Mouse (Mus musculus) heart, adult 2 months (tissue): ENCODE data around the gene Hdac9. TPM values are rescaled to one million over a fixed set of nuclear protein-coding genes. Genes with fewer than 3 reads are reported as not detected.

ENCODE experiments used
- DNase-seq, 2 experiments: peaks; one replicate each; pipeline ENCODE4 v3.0.0; 2021
- H3K27ac ChIP-seq: fragments of 200-600 bp; 2 replicates; pipeline ENCODE4 v1.8.1; 2022
- H3K27me3 ChIP-seq: fragments of 200-500 bp; 2 replicates; pipeline ENCODE4 v1.6.1; 2012; ENCODE audit warnings: mild to moderate bottlenecking, low read length, inconsistent platforms, mixed read lengths; ENCODE audit not compliant: control insufficient read depth, insufficient read depth
- H3K36me3 ChIP-seq: fragments of 200-500 bp; 2 replicates; pipeline ENCODE4 v1.6.1; 2012; ENCODE audit warnings: low read length, inconsistent platforms; ENCODE audit not compliant: control insufficient read depth, insufficient read depth
- H3K4me1 ChIP-seq: fragments of 200-500 bp; 2 replicates; pipeline ENCODE4 v1.6.1; 2011; ENCODE audit warnings: low read length; ENCODE audit not compliant: control insufficient read depth, insufficient read depth
- H3K4me3 ChIP-seq: fragments of 200-600 bp; 2 replicates; pipeline ENCODE4 v1.8.1; 2022
- H3K79me2 ChIP-seq: fragments of 200-500 bp; replicated peaks from 2 replicates; pipeline ENCODE4 v1.6.1; 2012; ENCODE audit warnings: mild to moderate bottlenecking, inconsistent platforms, low read length, moderate library complexity, mixed read lengths; ENCODE audit not compliant: control insufficient read depth, insufficient read depth
- H3K9ac ChIP-seq: fragments of 200-500 bp; 2 replicates; pipeline ENCODE4 v1.6.1; 2012; ENCODE audit warnings: low read depth, mild to moderate bottlenecking, control low read depth, inconsistent platforms, low read length, mixed read lengths
- CTCF ChIP-seq: fragments of 200-600 bp; IDR thresholded peaks from 2 replicates; pipeline ENCODE4 v1.8.1; 2022; ENCODE audit warnings: antibody characterized with exemption, mild to moderate bottlenecking, moderate library complexity
- EP300 ChIP-seq: fragments of 200-500 bp; IDR thresholded peaks from 2 replicates; pipeline ENCODE4 v1.6.1; 2011; ENCODE audit warnings: low read depth, low read length, control low read depth; ENCODE audit not compliant: insufficient read depth
- POLR2A ChIP-seq: fragments of 200-500 bp; IDR thresholded peaks from 2 replicates; pipeline ENCODE4 v1.6.1; 2011; ENCODE audit warnings: mild to moderate bottlenecking, low read depth, low read length, control low read depth; ENCODE audit not compliant: insufficient read depth
- WGBS: fragments of 180-500 bp; shearing (Covaris S2); methylation state at CpG from one replicate; pipeline ENCODE4 v1.1.7; 2018; 5-methylcytosine and 5-hydroxymethylcytosine counted together
- intact Hi-C: fragments of 180-260 bp; cut with DNase I; formaldehyde crosslinking; loops from one replicate; pipeline ENCODE4 v1.15.1; 2025
- polyA plus RNA-seq: library from polyadenylated mRNA; depleted of rRNA; stranded (reverse); fragments of >200 nt; gene quantifications from 2 replicates; pipeline ENCODE4 v1.2.3, GENCODE M21; 2012
- total RNA-seq, 2 experiments: library from RNA; stranded (reverse); gene quantifications; 2 replicates each; pipeline ENCODE4 v1.2.3; 2021

The Hdac9 gene
- total and polyA plus RNA-seq, 3 experiments: 10.8 to 19.9 (median 18.8) TPM

GRCm38 (mm10) chr12:34191246-34191645 lies 725.6 kb downstream of the Hdac9 start:
- DNase-seq: no peak
- H3K79me2 ChIP-seq: no peaks in the 10 kb centered on the region
- H3K27ac ChIP-seq: no peak overlapping the region
- no peaks in the 10 kb centered on the region for H3K27me3 ChIP-seq
- TF ChIP-seq EP300 (no peak), POLR2A (no peak), CTCF (no peak)
- H3K36me3 ChIP-seq: no peaks in the 10 kb centered on the region
- 94% methylated on average over 1 of the region's 1 CpGs for WGBS
- H3K4me3 ChIP-seq: no peak overlapping the region
- H3K9ac ChIP-seq: no peak overlapping the region
- H3K4me1 ChIP-seq: no peaks in the 10 kb centered on the region
- intact Hi-C loops: no loop called here

GRCm38 (mm10) chr12:34178931-34179330 lies 738.0 kb downstream of the Hdac9 start:
- Histone ChIP-seq H3K27ac (no peak overlapping the region), H3K27me3 (no peaks in the 10 kb centered on the region), H3K36me3 (no peaks in the 10 kb centered on the region), H3K4me3 (no peak overlapping the region), H3K9ac (no peak overlapping the region), H3K4me1 (no peaks in the 10 kb centered on the region), H3K79me2 (no peaks in the 10 kb centered on the region)
- no peak for TF ChIP-seq CTCF
- TF ChIP-seq POLR2A: no peak
- TF ChIP-seq EP300: no peak
- intact Hi-C loops: no loop called here
- DNase-seq: no peak
- WGBS: 83% methylated on average over 4 of the region's 4 CpGs

GRCm38 (mm10) chr12:34176790-34177189 lies 740.1 kb downstream of the Hdac9 start:
- DNase-seq: no peak
- H3K9ac ChIP-seq: no peak overlapping the region
- no peaks in the 10 kb centered on the region for H3K4me1 ChIP-seq
- intact Hi-C loops: no loop called here
- TF ChIP-seq EP300 (no peak), POLR2A (no peak), CTCF (no peak)
- H3K4me3 ChIP-seq: no peak overlapping the region
- H3K79me2 ChIP-seq: no peaks in the 10 kb centered on the region
- H3K27me3 ChIP-seq: no peaks in the 10 kb centered on the region
- no peak overlapping the region for H3K27ac ChIP-seq
- H3K36me3 ChIP-seq: no peaks in the 10 kb centered on the region
- 93% methylated on average over 3 of the region's 3 CpGs for WGBS

- WGBS: 54% methylated on average over 1 of the region's 1 CpGs
- no peaks in the 10 kb centered on the region for H3K4me1 ChIP-seq
- no peaks in the 10 kb centered on the region for H3K27me3 ChIP-seq
- no peak for DNase-seq
- no peak overlapping the region for H3K27ac ChIP-seq
- H3K9ac ChIP-seq: no peak overlapping the region
- no peak overlapping the region for H3K4me3 ChIP-seq
- TF ChIP-seq POLR2A: no peak
- TF ChIP-seq EP300: no peak
- no peak for TF ChIP-seq CTCF
- H3K36me3 ChIP-seq: no peaks in the 10 kb centered on the region
- H3K79me2 ChIP-seq: no peaks in the 10 kb centered on the region
- intact Hi-C loops: no loop called here
These were observed 743.9 kb downstream of the Hdac9 start for GRCm38 (mm10) chr12:34173036-34173435.

- WGBS: 54% methylated on average over 3 of the region's 3 CpGs
- intact Hi-C loops: no loop called here
- no peaks in the 10 kb centered on the region for H3K27me3 ChIP-seq
These were observed 746.3 kb downstream of the Hdac9 start for GRCm38 (mm10) chr12:34170601-34171000.

GRCm38 (mm10) chr12:34165674-34166073 lies 751.2 kb downstream of the Hdac9 start:
- no peak overlapping the region for H3K27ac ChIP-seq
- no peak overlapping the region for H3K9ac ChIP-seq
- no peaks in the 10 kb centered on the region for H3K4me1 ChIP-seq
- WGBS: 68% methylated on average over 4 of the region's 4 CpGs
- no peaks in the 10 kb centered on the region for H3K79me2 ChIP-seq
- H3K4me3 ChIP-seq: no peak overlapping the region
- no peak for TF ChIP-seq CTCF
- no peak for TF ChIP-seq POLR2A
- no peak for TF ChIP-seq EP300
- no peak for DNase-seq
- H3K36me3 ChIP-seq: no peaks in the 10 kb centered on the region
- intact Hi-C loops: no loop called here
- no peaks in the 10 kb centered on the region for H3K27me3 ChIP-seq

More at GRCm38 (mm10) chr12:34170601-34171000, 746.3 kb downstream of the Hdac9 start:
- Histone ChIP-seq H3K4me1 (no peaks in the 10 kb centered on the region), H3K4me3 (no peak overlapping the region), H3K79me2 (no peaks in the 10 kb centered on the region), H3K9ac (no peak overlapping the region), H3K27ac (no peak overlapping the region), H3K36me3 (no peaks in the 10 kb centered on the region)
- TF ChIP-seq CTCF (no peak), POLR2A (no peak), EP300 (no peak)
- no peak for DNase-seq

- no peaks in the 10 kb centered on the region for H3K4me1 ChIP-seq
- no peaks in the 10 kb centered on the region for H3K79me2 ChIP-seq
- TF ChIP-seq EP300 (no peak), CTCF (no peak), POLR2A (no peak)
- WGBS: 85% methylated on average over 6 of the region's 6 CpGs
- intact Hi-C loops: no loop called here
- no peak overlapping the region for H3K9ac ChIP-seq
- DNase-seq: no peak
- H3K27ac ChIP-seq: no peak overlapping the region
- H3K4me3 ChIP-seq: no peak overlapping the region
- no peaks in the 10 kb centered on the region for H3K27me3 ChIP-seq
- H3K36me3 ChIP-seq: no peaks in the 10 kb centered on the region
These were observed 760.6 kb downstream of the Hdac9 start for GRCm38 (mm10) chr12:34156301-34156700.
